Mouse (Mus musculus) cerebellum, adult 2 months (tissue): Measurements from ENCODE around the gene Prkag2.

Experiments used
- CTCF ChIP-seq: fragments of 200-500 bp; IDR thresholded peaks from 2 replicates; pipeline ENCODE4 v1.5.1; 2011; ENCODE audit warnings: low read depth, mild to moderate bottlenecking, control low read depth, low read length, moderate library complexity, borderline replicate concordance; ENCODE audit not compliant: insufficient read depth
- POLR2A ChIP-seq: fragments of 200-500 bp; IDR thresholded peaks from 2 replicates; pipeline ENCODE4 v1.6.1; 2011; ENCODE audit warnings: low read length, control low read depth, borderline replicate concordance; ENCODE audit not compliant: insufficient read depth

GRCm38 (mm10) chr5:24889860-24890259 is 210.6 kb downstream of the Prkag2 start:
- TF ChIP-seq CTCF (no peak), POLR2A (no peak)
